Mouse (Mus musculus) testis, adult 2 months (tissue): Measurements from ENCODE around the gene Stx3.

Source experiments
- CTCF ChIP-seq: fragments of 200-500 bp; IDR thresholded peaks from 2 replicates; pipeline ENCODE4 v1.5.1; 2012; ENCODE audit warnings: low read depth, mild to moderate bottlenecking, inconsistent platforms, low read length, moderate library complexity; ENCODE audit not compliant: control insufficient read depth, insufficient read depth, insufficient replicate concordance
- POLR2A ChIP-seq: fragments of 200-500 bp; IDR thresholded peaks from 2 replicates; pipeline ENCODE4 v1.6.1; 2012; ENCODE audit warnings: low read depth, mild to moderate bottlenecking, inconsistent platforms, low read length, moderate library complexity; ENCODE audit not compliant: control insufficient read depth

DNA sequence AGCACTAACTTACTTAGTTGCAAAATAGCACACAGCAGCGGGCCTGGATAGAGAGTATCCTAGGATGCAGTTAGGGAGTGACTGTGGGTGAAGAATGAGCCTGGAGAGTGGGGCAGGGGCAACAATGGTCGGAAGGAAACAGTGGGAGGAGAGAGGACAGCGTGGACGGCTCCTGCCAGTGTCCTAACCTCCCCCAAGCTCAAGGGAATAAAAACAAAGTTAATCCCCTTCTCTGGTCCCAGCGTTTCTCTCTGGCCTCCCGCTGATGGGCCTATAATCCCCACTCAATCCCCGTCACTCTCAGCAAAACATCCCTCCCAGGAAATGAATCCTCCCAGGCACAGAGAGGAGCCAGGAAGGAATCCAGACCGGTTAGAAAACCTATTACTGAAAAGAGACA, 5.6 kb downstream of the Stx3 start:
- no peak for TF ChIP-seq POLR2A
- TF ChIP-seq CTCF = no peak
